Mouse (Mus musculus) forebrain, embryonic 10.5 days (tissue): ENCODE results near the gene Plcxd1. TPM values are rescaled to one million over a fixed set of nuclear protein-coding genes. Genes with fewer than 3 reads are reported as not detected.
A peak's percentile ranks its signal among the peaks of the same experiment; 100 is the strongest.
"Not testable (repeated sequence)": the region's sequence is repeated elsewhere in the genome, so short reads cannot be mapped to it uniquely, and the experiment has no call there.

Experiments used
- DNase-seq: peaks from one replicate; pipeline ENCODE4 v3.0.0-alpha.2; 2017; ENCODE audit warnings: low spot score; ENCODE audit errors: extremely low spot score
- H3K27ac ChIP-seq: fragments of 300-500 bp; sonication (generic); 2 replicates; pipeline ENCODE4 v1.5.1; 2016; ENCODE audit warnings: mild to moderate bottlenecking
- H3K27me3 ChIP-seq: fragments of 300-500 bp; sonication (generic); 2 replicates; pipeline ENCODE4 v1.6.1; 2016; ENCODE audit warnings: mild to moderate bottlenecking; ENCODE audit not compliant: poor library complexity, severe bottlenecking
- H3K36me3 ChIP-seq: fragments of 300-500 bp; sonication (generic); replicated peaks from 2 replicates; pipeline ENCODE4 v1.6.1; 2016; ENCODE audit warnings: mild to moderate bottlenecking, moderate library complexity
- H3K4me1 ChIP-seq: fragments of 300-500 bp; sonication (generic); 2 replicates; pipeline ENCODE4 v1.6.1; 2016
- H3K4me3 ChIP-seq: fragments of 300-500 bp; sonication (generic); 2 replicates; pipeline ENCODE4 v1.5.1; 2016; ENCODE audit warnings: mild to moderate bottlenecking, moderate library complexity
- H3K9me3 ChIP-seq: fragments of 300-500 bp; sonication (generic); 2 replicates; pipeline ENCODE4 v1.6.1; 2016; ENCODE audit warnings: mild to moderate bottlenecking, moderate library complexity
- WGBS: fragments of 180-500 bp; shearing (Covaris S2); methylation state at CpG from one replicate; pipeline ENCODE4 v1.1.7; 2016; 5-methylcytosine and 5-hydroxymethylcytosine counted together
- polyA plus RNA-seq: library from polyadenylated mRNA; unstranded; fragments of >200 nt; fragmentation: Nextera tagmentation; extraction: Ambion mirVana; gene quantifications from 2 replicates; pipeline ENCODE4 v1.2.1, GENCODE M21; 2016

Plcxd1 gene
- polyA plus RNA-seq, 1 experiment from 2014 or later, result 1.3 TPM

DNA sequence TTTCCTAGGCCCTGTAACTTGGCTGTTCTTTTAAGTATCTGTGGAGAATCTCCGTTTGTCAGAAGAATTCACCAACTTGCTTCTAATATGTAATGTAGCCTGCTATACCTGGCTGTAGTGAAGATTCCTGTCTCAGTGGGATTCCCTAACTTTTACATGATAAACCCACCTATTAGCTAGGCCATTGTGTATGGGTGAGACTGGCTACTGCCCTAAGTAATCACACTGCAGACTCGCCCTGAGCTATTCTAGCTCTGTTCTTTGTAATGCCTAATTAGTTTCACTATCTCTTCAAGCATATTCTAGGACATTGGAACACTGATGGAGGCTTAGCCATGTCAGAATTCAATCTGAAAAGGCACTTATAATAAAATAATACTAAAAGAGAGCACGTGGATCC is 22.6 kb downstream of the Plcxd1 start:
- H3K36me3 ChIP-seq, result peaks cover 78% of the 10 kb centered on the region
- not testable (repeated sequence) for DNase-seq

DNA sequence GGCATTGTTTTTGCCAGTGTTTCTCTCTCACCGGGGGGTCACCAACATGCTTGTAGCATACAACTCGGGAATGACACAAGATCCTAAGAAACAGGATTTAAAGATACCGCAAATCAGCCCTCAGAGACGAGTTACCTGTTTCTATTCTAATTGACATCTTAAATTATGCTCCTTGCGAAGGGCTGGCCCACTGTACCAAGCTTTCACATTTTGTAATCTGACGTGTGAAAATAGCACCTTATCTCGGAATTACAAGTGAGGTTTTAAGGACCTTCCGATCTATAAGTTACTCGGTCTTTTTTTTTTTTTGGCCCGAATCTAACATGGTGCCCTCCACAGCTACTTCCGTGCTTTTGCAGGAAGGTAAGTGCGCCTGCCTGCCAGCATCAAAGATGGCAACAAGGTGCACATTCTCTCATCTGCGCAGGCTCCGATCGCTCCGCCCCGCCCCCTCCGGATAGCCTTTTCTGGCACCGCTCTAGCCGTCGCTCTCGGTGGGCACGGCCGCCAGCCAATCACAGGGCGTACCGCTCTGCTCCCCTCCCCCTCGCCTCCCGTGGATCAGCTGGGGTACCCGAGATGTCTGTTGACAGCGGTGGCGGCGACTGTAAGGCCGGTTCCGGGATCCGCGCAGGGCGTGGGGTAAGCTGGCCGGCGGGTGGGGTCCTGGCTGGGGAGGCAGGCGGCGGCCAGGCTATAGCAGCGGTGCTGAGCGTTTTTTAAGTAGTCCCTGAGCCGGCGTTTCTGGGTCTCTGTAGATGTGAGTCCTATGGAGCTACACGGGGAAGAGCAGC is 35.7 kb downstream of the Plcxd1 start, which contains the start of gene Chfr:
Chfr (plus strand) TSS at position 550 of the 794 bp plus-strand sequence.
- Histone ChIP-seq H3K9me3 (peaks cover 18% of the 10 kb centered on the region), H3K27me3 (no peaks in the 10 kb centered on the region), H3K36me3 (peaks cover 27% of the 10 kb centered on the region), H3K4me3 (peak within 1 kb of the TSS; percentile 71), H3K27ac (peak within 1 kb of the TSS; percentile 82), H3K4me1 (peaks cover 14% of the 10 kb centered on the region)
- peak; percentile 99 for DNase-seq
- 4% methylated on average over 46 of the region's 46 CpGs for WGBS

More for the DNA sequence above, 22.6 kb downstream of the Plcxd1 start:
- not testable (repeated sequence) for H3K27me3 ChIP-seq, H3K4me3 ChIP-seq, H3K27ac ChIP-seq, H3K9me3 ChIP-seq, H3K4me1 ChIP-seq
- 89% methylated on average over 3 of the region's 3 CpGs for WGBS

DNA sequence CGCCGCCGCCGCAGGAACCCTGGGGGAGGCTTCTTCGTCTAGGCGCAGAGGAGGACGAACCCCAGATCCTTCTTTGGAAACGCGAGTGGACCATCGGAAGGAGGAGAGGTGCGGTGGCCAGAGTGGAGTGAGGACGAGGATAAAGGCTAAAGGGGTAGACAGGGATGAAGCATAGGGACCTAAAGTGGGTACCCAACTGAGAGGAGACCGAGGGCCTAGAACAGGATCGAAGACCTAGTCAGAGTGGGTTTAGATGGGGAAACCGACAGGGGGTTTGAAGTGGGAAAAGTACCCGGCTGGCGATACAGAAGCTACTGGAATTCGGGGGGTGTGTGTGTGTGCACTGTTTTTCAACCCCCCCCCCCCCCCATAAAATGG is 36.3 kb downstream of the Plcxd1 start:
- H3K9me3 ChIP-seq, result peaks cover 14% of the 10 kb centered on the region
- H3K27me3 ChIP-seq, result no peaks in the 10 kb centered on the region
- 7% methylated on average over 18 of the region's 18 CpGs for WGBS
- peak overlapping the region; percentile 82 for H3K27ac ChIP-seq
- peak overlapping the region; percentile 71 for H3K4me3 ChIP-seq
- peaks cover 26% of the 10 kb centered on the region for H3K36me3 ChIP-seq
- peaks cover 14% of the 10 kb centered on the region for H3K4me1 ChIP-seq
- no peak for DNase-seq

GRCm38 (mm10) chr5:110137816-110138215 is 38.0 kb downstream of the Plcxd1 start:
- no peaks in the 10 kb centered on the region for H3K27me3 ChIP-seq
- no peak for DNase-seq
- H3K9me3 ChIP-seq, result peaks cover 8% of the 10 kb centered on the region
- H3K27ac ChIP-seq, result no peak overlapping the region
- H3K36me3 ChIP-seq, result peaks cover 32% of the 10 kb centered on the region
- H3K4me1 ChIP-seq, result peaks cover 14% of the 10 kb centered on the region
- WGBS, result 94% methylated on average over 3 of the region's 3 CpGs
- no peak overlapping the region for H3K4me3 ChIP-seq

- 92% methylated on average over 3 of the region's 3 CpGs for WGBS
- Histone ChIP-seq H3K4me3 (no peak overlapping the region), H3K27ac (no peak overlapping the region), H3K27me3 (no peaks in the 10 kb centered on the region), H3K36me3 (peaks cover 46% of the 10 kb centered on the region), H3K9me3 (no peaks in the 10 kb centered on the region), H3K4me1 (peaks cover 14% of the 10 kb centered on the region)
- DNase-seq, result no peak
Measured at GRCm38 (mm10) chr5:110139325-110139724, 39.6 kb downstream of the Plcxd1 start.

GRCm38 (mm10) chr5:110140424-110140823 is 40.7 kb downstream of the Plcxd1 start:
- Histone ChIP-seq H3K4me1 (peaks cover 11% of the 10 kb centered on the region), H3K36me3 (peaks cover 57% of the 10 kb centered on the region), H3K27me3 (no peaks in the 10 kb centered on the region), H3K9me3 (no peaks in the 10 kb centered on the region), H3K27ac (no peak overlapping the region), H3K4me3 (no peak overlapping the region)
- no peak for DNase-seq
- 94% methylated on average over 7 of the region's 7 CpGs for WGBS

DNA sequence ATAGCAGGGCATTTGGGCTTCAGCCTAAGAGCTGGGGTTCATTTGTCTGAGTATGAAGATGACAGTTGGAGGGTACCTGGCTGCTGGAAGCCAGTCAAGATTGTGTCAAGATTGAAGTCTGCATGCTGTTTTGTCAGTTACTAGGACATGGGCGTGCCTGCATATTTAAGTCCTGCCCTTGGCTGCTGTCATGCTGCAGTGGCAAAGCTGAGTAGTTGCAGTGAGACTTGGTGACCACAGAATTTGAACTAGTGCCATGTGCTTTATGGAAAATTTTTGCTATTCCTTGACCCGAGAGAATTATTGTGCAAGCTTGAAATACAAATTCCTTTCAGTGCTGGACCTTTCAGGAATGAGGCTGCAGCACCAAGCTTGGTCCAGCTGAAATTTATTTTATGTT is 42.5 kb downstream of the Plcxd1 start:
- Histone ChIP-seq H3K4me1 (no peaks in the 10 kb centered on the region), H3K9me3 (no peaks in the 10 kb centered on the region), H3K27ac (no peak overlapping the region), H3K27me3 (no peaks in the 10 kb centered on the region), H3K36me3 (peaks cover 75% of the 10 kb centered on the region), H3K4me3 (no peak overlapping the region)
- DNase-seq, result no peak
- WGBS, result 90% methylated on average over 2 of the region's 2 CpGs

- Histone ChIP-seq H3K36me3 (peaks cover 79% of the 10 kb centered on the region), H3K27me3 (no peaks in the 10 kb centered on the region), H3K4me3 (no peak overlapping the region), H3K9me3 (no peaks in the 10 kb centered on the region), H3K4me1 (no peaks in the 10 kb centered on the region), H3K27ac (no peak overlapping the region)
- DNase-seq, result no peak
- 90% methylated on average over 5 of the region's 5 CpGs for WGBS
Measured at GRCm38 (mm10) chr5:110143007-110143406, 43.2 kb downstream of the Plcxd1 start.

Other genes with a start within 250 kb of the Plcxd1 start
- 0.68 and 0.81 TPM in 2 replicates for gene Gm15446, start 176.6 kb upstream of the Plcxd1 start, polyA plus RNA-seq
- gene Zfp932, start 103.4 kb upstream of the Plcxd1 start, polyA plus RNA-seq, result 25.3 and 25.9 TPM in 2 replicates
- 6.1 and 6.4 TPM in 2 replicates for gene Gm17655, start 27.5 kb upstream of the Plcxd1 start, polyA plus RNA-seq
- 3.5 and 3.8 TPM in 2 replicates for gene Gm35315, start 5.5 kb upstream of the Plcxd1 start, polyA plus RNA-seq
- gene Gtpbp6, start 8.2 kb downstream of the Plcxd1 start, polyA plus RNA-seq, result 32.8 and 32.9 TPM in 2 replicates
- 7.0 and 7.4 TPM in 2 replicates for gene Zfp605, start 10.1 kb downstream of the Plcxd1 start, polyA plus RNA-seq
- gene Chfr, start 35.9 kb downstream of the Plcxd1 start, polyA plus RNA-seq, result 44.7 and 46.0 TPM in 2 replicates
- gene Golga3, start 76.7 kb downstream of the Plcxd1 start, polyA plus RNA-seq, result 18.2 and 19.3 TPM in 2 replicates
- gene Ankle2, start 131.0 kb downstream of the Plcxd1 start, polyA plus RNA-seq, result 28.5 and 30.2 TPM in 2 replicates
- gene Pgam5, start 169.9 kb downstream of the Plcxd1 start, polyA plus RNA-seq, result 102 and 105 TPM in 2 replicates
- gene Pxmp2, start 186.2 kb downstream of the Plcxd1 start, polyA plus RNA-seq, result 15.3 and 15.6 TPM in 2 replicates
- 52.2 and 60.3 TPM in 2 replicates for gene Pole, start 186.3 kb downstream of the Plcxd1 start, polyA plus RNA-seq
- 0.49 and 0.74 TPM in 2 replicates for gene P2rx2, start 243.2 kb downstream of the Plcxd1 start, polyA plus RNA-seq
- gene Lrcol1, start 244.8 kb downstream of the Plcxd1 start, polyA plus RNA-seq, result not detected in 2 replicates